In the genomic region with DNA sequence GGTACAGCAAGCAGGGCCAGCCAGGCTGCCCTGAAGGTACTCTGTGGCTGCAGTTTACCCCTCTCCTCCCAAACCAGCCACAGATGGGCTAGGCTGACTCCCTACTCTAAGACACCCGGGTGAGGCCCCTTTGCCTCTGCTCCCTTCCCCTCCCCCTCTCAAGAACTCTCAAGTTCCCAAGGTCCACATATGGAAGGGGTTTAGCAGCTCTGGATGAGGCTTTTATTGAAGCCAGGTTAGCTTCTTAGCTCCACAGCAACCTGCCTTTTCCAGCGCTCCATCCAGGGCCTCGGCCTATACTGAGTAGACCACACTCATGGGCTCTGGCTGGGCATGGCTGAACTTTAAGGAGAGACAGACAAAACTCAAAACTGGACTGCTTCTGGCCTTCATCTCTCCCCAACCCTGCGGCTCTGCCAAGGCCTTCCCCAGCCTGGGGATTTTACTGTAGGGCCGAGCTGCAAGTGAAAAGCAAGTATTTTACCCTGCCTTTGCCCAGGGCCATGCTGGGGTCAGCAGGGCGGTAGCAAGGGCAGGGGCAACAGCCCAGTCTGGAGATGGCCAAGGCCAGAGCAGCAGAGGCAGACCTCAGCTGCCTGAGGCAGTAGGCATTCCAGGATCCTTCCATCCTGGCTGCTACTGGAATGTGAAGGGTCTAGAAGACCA, we compare ENCODE assay signal across 12 mouse cellular contexts. TPM values are rescaled to one million over a fixed set of nuclear protein-coding genes. Genes with fewer than 3 reads are reported as not detected.
DNase-seq lines count a peak whose midpoint lies in the region; ATAC-seq and TF ChIP-seq lines count a peak whose summit lies in the region.
"Had no signal": no experiment of that assay in that cellular context is flagged by ENCODE, and none has a peak within 500 bp of the region (broad histone marks: within the 10 kb centered on the region; RNA-seq: fewer than 3 reads in every experiment).

No protein-coding gene starts in this region.

- peak; percentile 73 for ATAC-seq in limb, embryonic 14.5 days (ENCODE audit: low FRiP score, low read depth)

- H3K27me3 ChIP-seq in limb, embryonic 14.5 days (ENCODE audit: control insufficient read depth, insufficient read depth, low read length), result no peaks in the 10 kb centered on the region

- TF ChIP-seq POLR2A in limb, embryonic 14.5 days (IDR thresholded peaks at IDR 0.05; ENCODE audit: borderline replicate concordance, extremely low read depth, insufficient read depth, insufficient read length), result no peak

- 11% methylated on average over 6 of the region's 6 CpGs for WGBS in limb, embryonic 14.5 days

- peaks cover 45% of the 10 kb centered on the region for H3K4me1 ChIP-seq in limb, embryonic 14.5 days (ENCODE audit: control insufficient read depth, insufficient read depth, low read length)

- H3K27ac ChIP-seq in limb, embryonic 14.5 days (replicated peaks; ENCODE audit: low read depth, low read length), result peak overlapping the region; percentile 88
- H3K27ac ChIP-seq: macrophage had no signal

- H3K9ac ChIP-seq in limb, embryonic 14.5 days (ENCODE audit: low read depth, low read length, severe bottlenecking), result no peak overlapping the region; the same call in 1 of the 2 replicates

- H3K4me3 ChIP-seq in limb, embryonic 14.5 days (replicated peaks; ENCODE audit: low read length), result no peak overlapping the region

- H3K4me2 ChIP-seq in limb, embryonic 14.5 days (replicated peaks; ENCODE audit: low read depth, low read length, severe bottlenecking), result no peak overlapping the region

- H3K36me3 ChIP-seq in limb, embryonic 14.5 days (ENCODE audit: control insufficient read depth, insufficient read depth, low read length), result peaks cover 7% of the 10 kb centered on the region; the same call in 1 of the 2 replicates

- DNase-seq in adrenal gland, postnatal 10 days, result peak; percentile 16
- DNase-seq in adrenal gland, adult 8-10 months, result no peak
- peak; percentile 53 for DNase-seq in ovary, adult 18-20 months (ENCODE audit: low spot score)
- DNase-seq in ovary, postnatal 10 days (ENCODE audit: low spot score), result no peak
- DNase-seq in limb, embryonic 14.5 days (ENCODE audit: low spot score), result peak; percentile 77
- no peak for DNase-seq in cerebellum, adult 11-12 months
- no peak for DNase-seq in urinary bladder, postnatal 36 days (ENCODE audit: low spot score in 2 of 2)
- DNase-seq in urinary bladder, adult 2 months (ENCODE audit: low spot score), result no peak
- DNase-seq: gastrocnemius, postnatal 36 days; right cerebral cortex, postnatal 4 days; thymus, postnatal 25 days had no signal

- H3K9me3 ChIP-seq in limb, embryonic 14.5 days (ENCODE audit: control insufficient read depth, low read length), result no peaks in the 10 kb centered on the region

RNA-seq across cellular contexts. Expression of gene Timm22, which starts 23.3 kb away (rescaled TPM):
- total RNA-seq in adrenal gland, postnatal 10 days (2021), result 10 to 100 TPM; 45.2 to 47.5 TPM
- total RNA-seq in adrenal gland, adult 8-10 months (2022), result 10 to 100 TPM; 47.6 to 64.2 (median 56.4) TPM
- 34.8 and 38.5 TPM in 2 replicates for polyA plus RNA-seq in limb, embryonic 14.5 days (2012; rRNA removed)
- polyA plus RNA-seq in limb, embryonic 14.5 days (2014; fragmentation: Nextera tagmentation; extraction: Ambion mirVana), result 125 and 128 TPM in 2 replicates
- 19.6 and 21.5 TPM in 2 replicates for polyA plus RNA-seq in urinary bladder, adult 2 months (2012; rRNA removed)

RNA-seq across cellular contexts. Expression of gene Nxn, which starts 31.2 kb away (rescaled TPM):
- total RNA-seq in adrenal gland, postnatal 10 days (2021), result 10 to 100 TPM; 22.5 to 25.0 TPM
- total RNA-seq in adrenal gland, adult 8-10 months (2022), result 10 to 100 TPM; 33.5 to 43.6 (median 40.8) TPM
- 69.9 and 74.4 TPM in 2 replicates for polyA plus RNA-seq in limb, embryonic 14.5 days (2012; rRNA removed)
- 78.1 TPM in 2 replicates for polyA plus RNA-seq in limb, embryonic 14.5 days (2014; fragmentation: Nextera tagmentation; extraction: Ambion mirVana)
- polyA plus RNA-seq in urinary bladder, adult 2 months (2012; rRNA removed), result 59.5 and 71.7 TPM in 2 replicates

Comparison
In these comparisons a context has a peak if more than half of its experiments do, and no peak if none do; other contexts are left out.
1. DNase-seq: peak in adrenal gland, postnatal 10 days (single experiment), ovary, adult 18-20 months (single experiment) and limb, embryonic 14.5 days (single experiment); none in adrenal gland, adult 8-10 months (single experiment), ovary, postnatal 10 days (single experiment), cerebellum, adult 11-12 months (single experiment), urinary bladder, postnatal 36 days (0 of 2) and urinary bladder, adult 2 months (single experiment).